Mouse (Mus musculus): ENCODE measurements around the gene Dlk2. TPM values are rescaled to one million over a fixed set of nuclear protein-coding genes. Genes with fewer than 3 reads are reported as not detected.

Dlk2 gene
- total RNA-seq, 2 experiments from 2014 or later = not detected

DNA sequence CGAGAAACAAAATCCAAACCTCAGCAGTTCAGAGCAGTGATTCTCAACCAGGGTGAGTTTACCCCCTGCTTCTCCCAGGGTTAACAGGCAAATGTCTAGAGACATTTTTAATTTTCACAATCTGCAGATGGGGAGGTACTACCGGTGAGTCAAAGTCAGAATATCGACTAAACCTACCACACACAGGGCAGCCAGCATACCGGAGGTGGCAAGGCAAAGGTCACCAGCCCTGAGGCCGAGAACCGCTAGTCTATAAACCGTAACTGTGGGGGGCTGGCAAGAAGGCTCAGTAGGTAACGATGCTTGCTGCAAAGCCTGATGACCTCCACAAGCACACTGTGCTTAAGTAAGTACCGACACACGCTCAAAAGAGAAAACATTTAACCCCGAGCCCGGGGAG, 31.7 kb upstream of the Dlk2 start:
- intact Hi-C loops (cut with DNase I) = loop anchor here (5.0 kb wide), 1 partner anchor 117 kb away; the partner anchor contains the start of gene Zfp318
- no peak for DNase-seq
- TF ChIP-seq CTCF (IDR thresholded peaks at IDR 0.05) = no peak
- Histone ChIP-seq H3K4me3 (no peak overlapping the region), H3K27ac (no peak overlapping the region)

GRCm38 (mm10) chr17:46265918-46266618, 31.2 kb upstream of the Dlk2 start:
- intact Hi-C loops (cut with DNase I) = loop anchor here (1.0 to 5.0 kb wide), 2 partner anchors 32 to 116 kb away; partner anchors contain the start of gene Zfp318
- peak; percentile 88 for DNase-seq
- no peak overlapping the region for H3K4me3 ChIP-seq
- H3K27ac ChIP-seq = peak overlapping the region; percentile 66
- TF ChIP-seq CTCF (IDR thresholded peaks at IDR 0.05) = peak; percentile 96

GRCm38 (mm10) chr17:46266986-46267385, 30.2 kb upstream of the Dlk2 start:
- H3K4me3 ChIP-seq = no peak overlapping the region
- DNase-seq = peak; percentile 18
- intact Hi-C loops (cut with DNase I) = loop anchor here (1.0 to 5.0 kb wide), 2 partner anchors 31 to 115 kb away; partner anchors contain the start of gene Zfp318
- peak overlapping the region; percentile 66 for H3K27ac ChIP-seq
- no peak for TF ChIP-seq CTCF (IDR thresholded peaks at IDR 0.05)

GRCm38 (mm10) chr17:46267511-46267910, 29.7 kb upstream of the Dlk2 start:
- no peak for DNase-seq
- H3K4me3 ChIP-seq = no peak overlapping the region
- peak overlapping the region; percentile 66 for H3K27ac ChIP-seq
- no peak for TF ChIP-seq CTCF (IDR thresholded peaks at IDR 0.05)
- intact Hi-C loops (cut with DNase I) = loop anchor here (5.0 kb wide), 1 partner anchor 115 kb away; the partner anchor contains the start of gene Zfp318

DNA sequence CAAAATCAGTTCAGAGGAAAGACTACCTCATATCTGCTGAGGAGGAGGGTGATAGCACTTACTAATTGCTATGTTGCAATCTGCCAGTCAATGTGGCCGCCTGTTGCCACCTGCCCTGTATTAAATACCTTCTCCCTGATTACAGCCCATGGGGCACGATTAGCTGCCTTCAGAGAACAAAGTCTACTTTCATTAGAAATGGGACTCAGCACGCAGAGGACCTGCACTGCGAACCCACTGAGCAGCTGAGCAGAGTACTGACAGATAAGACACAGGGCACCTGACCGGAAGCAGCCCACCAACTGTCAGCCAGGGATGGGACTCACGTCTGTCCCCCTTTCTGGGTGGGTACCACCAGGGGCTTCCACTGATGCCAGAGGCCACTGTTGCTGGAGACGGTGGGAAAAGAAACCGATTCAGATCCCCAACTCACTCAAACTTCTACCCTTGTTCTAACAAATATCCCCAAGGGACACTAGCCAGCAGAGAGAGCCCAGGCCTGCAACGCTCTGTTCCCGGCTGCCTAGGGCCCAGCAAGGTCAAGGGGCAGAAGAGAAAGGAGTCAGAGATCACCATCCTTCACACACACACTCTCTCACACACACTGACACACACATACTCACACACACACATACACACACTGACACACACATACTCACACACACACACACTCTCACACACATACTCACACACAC, 29.0 kb upstream of the Dlk2 start:
- no peak for TF ChIP-seq CTCF (IDR thresholded peaks at IDR 0.05)
- peak overlapping the region; percentile 66 for H3K27ac ChIP-seq
- H3K4me3 ChIP-seq = no peak overlapping the region
- intact Hi-C loops (cut with DNase I) = loop anchor here (5.0 kb wide), 1 partner anchor 114 kb away; the partner anchor contains the start of gene Zfp318
- DNase-seq = peak; percentile 22

- H3K27ac ChIP-seq = peak overlapping the region; percentile 78
- intact Hi-C loops (cut with DNase I) = loop anchor here (5.0 kb wide), 1 partner anchor 112 kb away; the partner anchor contains the start of gene Zfp318
- no peak for TF ChIP-seq CTCF (IDR thresholded peaks at IDR 0.05)
- H3K4me3 ChIP-seq = peak overlapping the region; percentile 43
- peak; percentile 82 for DNase-seq
Measured at GRCm38 (mm10) chr17:46269771-46270534, 27.3 kb upstream of the Dlk2 start.

- Histone ChIP-seq H3K27ac (peak overlapping the region; percentile 88), H3K4me3 (no peak overlapping the region)
- no peak for TF ChIP-seq CTCF (IDR thresholded peaks at IDR 0.05)
- DNase-seq = peak; percentile 16
- intact Hi-C loops (cut with DNase I) = no loop called here
Measured at GRCm38 (mm10) chr17:46272058-46272457, 25.2 kb upstream of the Dlk2 start.

DNA sequence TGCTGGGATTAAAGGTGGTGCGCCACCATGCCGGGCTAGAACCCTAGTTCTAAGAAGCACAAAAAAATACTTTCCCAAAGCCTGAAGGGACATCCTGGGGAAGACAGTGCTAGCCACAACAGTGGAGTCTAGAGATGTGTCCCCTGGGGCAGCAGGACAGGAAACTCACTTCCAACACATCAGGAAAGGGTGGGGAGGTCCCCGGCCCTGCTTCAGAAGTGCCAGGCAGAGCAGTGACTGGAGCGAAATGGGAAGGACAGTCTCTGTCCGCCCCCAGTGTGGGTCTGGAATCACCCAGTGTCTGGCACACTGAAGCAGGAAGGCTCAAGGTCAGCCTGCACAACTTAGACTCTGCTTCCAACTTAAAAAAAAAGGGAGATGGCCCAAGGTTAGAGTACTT, 24.5 kb upstream of the Dlk2 start:
- DNase-seq = peak; percentile 47
- H3K4me3 ChIP-seq = peak overlapping the region; percentile 17; the same call in 1 of the 2 replicates
- peak overlapping the region; percentile 88 for H3K27ac ChIP-seq
- intact Hi-C loops (cut with DNase I) = no loop called here
- TF ChIP-seq CTCF (IDR thresholded peaks at IDR 0.05) = no peak

- Histone ChIP-seq H3K4me3 (peak overlapping the region; percentile 53), H3K27ac (peak overlapping the region; percentile 88)
- TF ChIP-seq CTCF (IDR thresholded peaks at IDR 0.05) = no peak
- intact Hi-C loops (cut with DNase I) = no loop called here
- DNase-seq = peak; percentile 28
Measured at GRCm38 (mm10) chr17:46273803-46274236, 23.4 kb upstream of the Dlk2 start.

DNA sequence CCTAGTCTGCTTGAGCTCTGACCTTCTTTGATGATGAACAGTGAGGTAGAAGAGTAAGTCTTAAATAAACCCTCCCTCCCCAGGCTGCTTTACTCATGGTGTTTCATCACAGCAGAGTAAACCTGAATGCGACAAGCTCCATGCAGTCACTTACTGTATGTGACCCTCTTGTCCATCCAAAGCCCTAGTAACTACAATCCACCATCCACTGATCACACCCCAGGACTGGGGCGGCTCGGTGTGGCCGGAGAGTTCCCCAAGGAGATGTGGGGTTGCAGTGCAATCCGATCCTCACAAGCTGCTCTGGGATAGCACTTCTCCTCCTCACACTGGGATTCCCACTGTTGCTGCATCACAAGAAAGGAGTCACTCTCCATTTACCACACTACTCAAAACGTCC, 22.8 kb upstream of the Dlk2 start:
- peak overlapping the region; percentile 88 for H3K27ac ChIP-seq
- DNase-seq = peak; percentile 25
- intact Hi-C loops (cut with DNase I) = no loop called here

GRCm38 (mm10) chr17:46275034-46275433, 22.2 kb upstream of the Dlk2 start:
- peak; percentile 18 for DNase-seq
- peak overlapping the region; percentile 88 for H3K27ac ChIP-seq
- intact Hi-C loops (cut with DNase I) = no loop called here
- no peak overlapping the region for H3K4me3 ChIP-seq
- no peak for TF ChIP-seq CTCF (IDR thresholded peaks at IDR 0.05)

More for the DNA sequence above, 22.8 kb upstream of the Dlk2 start:
- peak overlapping the region; percentile 53 for H3K4me3 ChIP-seq
- no peak for TF ChIP-seq CTCF (IDR thresholded peaks at IDR 0.05)

DNA sequence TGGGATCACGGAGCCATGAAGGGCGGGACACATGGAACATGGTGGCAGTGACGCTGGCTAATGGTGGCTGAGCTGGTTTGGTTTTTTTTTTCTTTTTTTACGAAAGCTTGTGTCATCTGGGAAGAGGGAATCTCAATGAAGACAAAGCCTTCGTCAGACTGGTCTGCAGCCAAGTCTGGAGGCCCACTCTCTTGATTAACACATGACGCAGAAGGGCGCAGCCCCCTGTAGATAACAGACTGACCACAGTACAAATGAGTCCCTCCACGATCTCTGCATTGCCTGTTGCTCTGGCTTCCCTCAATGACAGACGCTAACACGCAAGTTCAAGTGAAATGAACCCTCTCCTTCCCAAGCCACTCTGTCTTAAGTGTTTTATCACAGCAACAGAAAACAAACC, 21.7 kb upstream of the Dlk2 start:
- no peak for TF ChIP-seq CTCF (IDR thresholded peaks at IDR 0.05)
- no peak overlapping the region for H3K4me3 ChIP-seq
- DNase-seq = no peak
- H3K27ac ChIP-seq = peak overlapping the region; percentile 88
- intact Hi-C loops (cut with DNase I) = no loop called here
